Mouse (Mus musculus) urinary bladder, postnatal 4 days (tissue): ENCODE data around the gene Hes7.

ENCODE experiments used
- DNase-seq, 2 experiments: peaks; one replicate each; pipeline ENCODE4 v3.0.0; 2021 to 2022; ENCODE audit warnings: low spot score in 2 of 2

The Hes7 gene

GRCm38 (mm10) chr11:69118765-69119164 is 1.4 kb upstream of the Hes7 start:
- peak; percentile 72 to 80 for DNase-seq

GRCm38 (mm10) chr11:69119446-69120155 is 603 bp upstream of the Hes7 start:
- DNase-seq: no peak

- no peak for DNase-seq
Observed at GRCm38 (mm10) chr11:69121001-69121740, 967 bp downstream of the Hes7 start.

GRCm38 (mm10) chr11:69121741-69122335 is 1.6 kb downstream of the Hes7 start:
- DNase-seq: no peak

- peak; percentile 90 to 91 for DNase-seq
Observed at GRCm38 (mm10) chr11:69122336-69122951, 2.2 kb downstream of the Hes7 start, which contains the start of gene 9130213A22Rik. TSS of gene 9130213A22Rik (minus strand) at chr11:69122589.

- DNase-seq: peak; percentile 85 to 87
Observed at GRCm38 (mm10) chr11:69123056-69123692, 3.0 kb downstream of the Hes7 start.

GRCm38 (mm10) chr11:69123693-69124497 is 3.7 kb downstream of the Hes7 start:
- peak; percentile 82 to 87 for DNase-seq

GRCm38 (mm10) chr11:69124498-69124847 is 4.3 kb downstream of the Hes7 start:
- no peak for DNase-seq

GRCm38 (mm10) chr11:69125041-69125851 is 5.0 kb downstream of the Hes7 start:
- DNase-seq: peak; percentile 72 to 76

- no peak for DNase-seq
Observed at GRCm38 (mm10) chr11:69125852-69125918, 5.5 kb downstream of the Hes7 start, which contains the start of gene Aloxe3. TSS of gene Aloxe3 (plus strand) at chr11:69125896.

GRCm38 (mm10) chr11:69125919-69126705 is 5.9 kb downstream of the Hes7 start:
- no peak for DNase-seq

GRCm38 (mm10) chr11:69126706-69127095 is 6.5 kb downstream of the Hes7 start:
- DNase-seq: no peak

GRCm38 (mm10) chr11:69128426-69129122 is 8.4 kb downstream of the Hes7 start:
- no peak for DNase-seq

GRCm38 (mm10) chr11:69133566-69133922 is 13.3 kb downstream of the Hes7 start:
- DNase-seq: no peak

- peak; percentile 48 to 70 for DNase-seq
Observed at GRCm38 (mm10) chr11:69133923-69134621, 13.9 kb downstream of the Hes7 start.

- DNase-seq: no peak
Observed at GRCm38 (mm10) chr11:69134622-69134968, 14.4 kb downstream of the Hes7 start.

GRCm38 (mm10) chr11:69135361-69135760 is 15.2 kb downstream of the Hes7 start:
- DNase-seq: no peak

GRCm38 (mm10) chr11:69147546-69147945 is 27.3 kb downstream of the Hes7 start:
- DNase-seq: no peak

GRCm38 (mm10) chr11:69148451-69148960 is 28.3 kb downstream of the Hes7 start:
- no peak for DNase-seq
